Mouse (Mus musculus): ENCODE measurements at regions not wholly inside any gene's neighbourhood (a gene's known extent, or its start where the extent isn't known, plus 50 kb on each side); places are given as distances from the start of the nearest gene placed in this dataset.

GRCm38 (mm10) chr10:67742305-67742704 is 170.2 kb downstream of the Zfp365 start:
- DNase-seq: no peak
- intact Hi-C loops (cut with DNase I; ENCODE audit: low total_unique reads): no loop called here

GRCm38 (mm10) chr10:67739199-67739598 is 173.3 kb downstream of the Zfp365 start:
- no peak for DNase-seq
- intact Hi-C loops (cut with DNase I; ENCODE audit: low total_unique reads): no loop called here

DNA sequence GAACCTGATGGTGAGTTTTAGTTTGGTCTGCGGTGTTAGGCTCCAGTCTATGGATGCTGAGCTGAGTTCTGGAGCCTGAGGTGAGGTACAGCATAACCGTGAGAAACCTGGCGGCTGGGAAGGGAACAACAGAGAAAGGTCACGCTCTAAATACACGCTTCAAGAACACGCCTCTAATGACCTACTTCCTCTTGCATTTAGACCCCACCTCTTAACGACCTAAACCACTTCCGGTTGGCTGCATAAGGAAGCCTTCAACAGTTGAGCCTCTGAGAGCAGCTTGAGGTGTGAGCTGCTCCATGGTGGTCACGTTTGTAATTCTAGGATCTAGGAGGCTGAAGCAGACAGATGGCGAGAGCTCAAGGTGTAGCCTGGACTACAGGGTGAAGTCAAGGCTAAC is 175.8 kb downstream of the Zfp365 start:
- DNase-seq: no peak
- intact Hi-C loops (cut with DNase I; ENCODE audit: low total_unique reads): no loop called here

DNA sequence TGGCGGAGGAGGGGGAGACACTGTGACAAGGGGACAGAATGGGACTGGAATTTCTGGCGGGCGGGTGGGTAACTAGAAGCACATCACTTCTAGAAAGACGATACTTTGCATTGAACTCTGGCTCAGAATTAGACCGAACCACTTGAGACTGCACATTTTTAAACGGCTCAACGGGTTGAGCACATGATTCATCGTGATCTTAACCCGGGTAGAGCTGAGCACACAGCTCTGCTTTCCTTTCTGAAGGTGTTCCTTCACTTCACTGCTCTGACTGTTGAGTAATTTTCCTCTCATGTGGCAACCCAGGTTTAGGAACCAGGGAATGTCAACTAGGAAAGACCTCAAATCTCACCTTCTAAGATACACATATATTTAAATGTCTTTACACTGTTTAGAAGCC is 180.9 kb downstream of the Zfp365 start:
- intact Hi-C loops (cut with DNase I; ENCODE audit: low total_unique reads): no loop called here
- DNase-seq: no peak

DNA sequence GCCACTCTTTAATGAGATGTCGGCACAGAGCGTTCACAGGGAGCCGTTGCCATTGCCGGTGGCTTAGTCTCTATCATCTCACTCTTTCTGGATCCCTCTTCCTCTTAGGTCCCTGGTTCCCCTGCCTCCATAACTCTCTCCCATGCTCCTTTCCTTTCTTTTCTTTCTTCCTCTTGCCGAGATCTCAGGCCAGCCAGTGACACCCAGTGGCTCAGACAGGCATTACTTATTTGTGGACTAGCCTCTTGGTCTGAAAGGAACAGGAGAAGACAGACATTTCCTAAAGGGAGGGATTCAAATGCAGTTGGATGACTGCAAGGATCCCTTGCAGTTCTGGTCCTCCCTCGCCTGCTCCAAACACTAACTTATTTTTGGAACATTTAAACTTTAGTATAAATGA is 180.5 kb upstream of the Ado start:
- intact Hi-C loops (cut with DNase I; ENCODE audit: low total_unique reads): loop anchor here (5.0 to 10.0 kb wide), 2 partner anchors 192 to 404 kb away; partner anchors contain the start of gene Egr2
- DNase-seq: peak; percentile 58

DNA sequence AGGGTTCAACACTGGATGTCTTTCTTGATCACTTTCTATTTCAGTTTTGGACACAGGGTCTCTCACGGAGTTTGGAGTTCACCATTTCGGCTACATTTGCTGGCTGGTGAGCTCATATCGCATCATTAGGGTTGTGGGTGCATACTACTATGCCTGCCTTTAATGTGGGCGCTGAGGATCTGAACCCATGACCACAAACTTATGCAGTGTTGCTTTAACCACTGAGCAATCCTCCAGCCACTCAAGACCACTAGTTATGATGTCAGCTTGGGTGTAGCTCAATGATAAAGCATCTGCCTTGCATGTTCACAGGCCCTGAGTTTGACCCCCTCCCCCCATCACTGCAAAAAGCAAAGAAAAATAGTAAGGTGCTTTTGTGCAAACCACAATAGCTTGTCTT is 178.8 kb upstream of the Ado start:
- DNase-seq: no peak

DNA sequence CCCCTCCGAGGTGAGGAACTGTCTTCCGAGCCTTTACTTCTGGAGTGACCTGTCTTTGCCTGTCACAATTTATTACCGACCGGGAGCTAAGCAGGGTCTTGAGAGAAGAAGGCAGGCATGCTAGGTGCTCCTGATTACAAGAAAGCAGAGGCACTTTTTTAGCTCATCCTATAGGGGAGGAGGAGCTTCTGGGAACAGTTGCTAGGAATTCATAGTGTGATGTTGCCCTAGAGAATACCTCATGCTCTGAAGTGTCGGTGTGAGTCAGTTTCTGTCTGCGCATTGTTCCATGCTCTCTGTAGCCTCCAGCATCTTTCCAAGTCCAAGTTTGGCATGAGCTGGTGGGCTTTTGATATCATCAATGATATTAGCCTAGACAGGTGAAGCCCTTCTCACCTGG is 178.0 kb upstream of the Ado start:
- DNase-seq: no peak
- intact Hi-C loops (cut with DNase I; ENCODE audit: low total_unique reads): loop anchor here (5.0 to 10.0 kb wide), 2 partner anchors 189 to 402 kb away; partner anchors contain the start of gene Egr2

More for the DNA sequence above, 178.8 kb upstream of the Ado start:
- intact Hi-C loops (cut with DNase I; ENCODE audit: low total_unique reads): loop anchor here (5.0 to 10.0 kb wide), 2 partner anchors 190 to 403 kb away; partner anchors contain the start of gene Egr2

DNA sequence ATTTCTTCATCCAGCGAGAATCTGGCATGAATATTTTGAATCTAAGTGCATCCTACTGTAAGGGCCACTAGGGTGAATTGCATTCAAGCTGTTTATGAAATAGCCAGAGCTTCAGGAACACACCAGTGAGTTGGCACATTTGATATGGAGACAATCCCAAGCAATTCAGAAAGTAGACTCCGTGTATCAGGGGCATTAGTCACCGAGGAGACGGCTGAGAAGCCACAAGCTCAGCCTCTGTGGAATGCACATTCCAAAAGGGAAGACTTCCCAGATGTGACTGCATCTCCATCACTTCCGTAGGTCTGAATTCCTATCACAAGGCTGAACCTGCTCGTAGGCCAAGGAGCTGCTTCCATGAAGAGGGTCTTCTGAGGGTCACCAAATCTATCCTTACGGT is 177.6 kb upstream of the Ado start:
- intact Hi-C loops (cut with DNase I; ENCODE audit: low total_unique reads): loop anchor here (5.0 to 10.0 kb wide), 2 partner anchors 189 to 402 kb away; partner anchors contain the start of gene Egr2

GRCm38 (mm10) chr10:67721787-67722186 is 173.0 kb upstream of the Ado start:
- DNase-seq: no peak
- intact Hi-C loops (cut with DNase I; ENCODE audit: low total_unique reads): loop anchor here (10.0 kb wide), 1 partner anchor 397 kb away; no protein-coding TSS in a partner anchor

More for the DNA sequence above, 177.6 kb upstream of the Ado start:
- DNase-seq: no peak

- no peak for DNase-seq
These were observed 168.8 kb upstream of the Ado start for GRCm38 (mm10) chr10:67717506-67717905.

DNA sequence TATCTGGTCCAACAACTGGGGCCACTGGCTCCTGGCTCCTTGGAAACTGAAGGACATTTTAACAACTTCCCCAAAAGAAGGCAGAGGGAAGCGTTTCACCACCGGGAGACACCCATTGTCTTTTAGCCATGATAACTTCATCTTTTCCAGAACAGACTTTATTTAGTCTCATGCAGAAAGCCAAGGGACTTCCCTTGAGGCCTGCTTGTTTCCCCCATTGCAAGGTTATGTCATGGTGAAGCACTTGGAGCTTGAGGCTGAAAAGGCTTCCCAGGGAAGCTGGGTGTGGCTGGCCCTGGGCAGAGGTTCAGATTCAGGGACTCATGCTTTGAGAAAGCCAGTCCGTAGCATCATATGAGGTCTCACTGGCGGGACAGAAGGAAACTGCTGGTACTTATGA is 166.3 kb upstream of the Ado start:
- DNase-seq: peak; percentile 63
- intact Hi-C loops (cut with DNase I; ENCODE audit: low total_unique reads): no loop called here

More at GRCm38 (mm10) chr10:67717506-67717905, 168.8 kb upstream of the Ado start:
- intact Hi-C loops (cut with DNase I; ENCODE audit: low total_unique reads): no loop called here

DNA sequence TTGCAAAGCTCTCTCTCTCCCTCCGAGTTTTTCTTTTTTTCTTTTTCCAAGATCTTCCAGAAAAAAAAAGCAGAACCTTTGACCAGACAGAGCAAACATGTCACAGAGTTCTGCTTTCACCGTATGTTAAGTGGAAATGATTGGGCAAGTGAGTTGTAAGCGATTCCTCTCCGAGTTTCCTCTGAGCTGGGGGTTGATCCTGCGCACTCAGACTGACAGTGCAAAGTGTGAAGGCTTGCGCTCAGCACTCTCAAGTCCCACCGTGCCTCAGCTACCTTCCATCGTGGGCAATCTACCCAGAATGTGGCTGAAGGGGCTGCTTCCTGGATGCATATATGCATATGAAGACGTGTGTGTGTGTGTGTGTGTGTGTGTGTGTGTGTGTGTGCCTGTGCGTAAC is 164.3 kb upstream of the Ado start:
- intact Hi-C loops (cut with DNase I; ENCODE audit: low total_unique reads): no loop called here
- no peak for DNase-seq

- intact Hi-C loops (cut with DNase I; ENCODE audit: low total_unique reads): no loop called here
- DNase-seq: no peak
These were observed 163.9 kb upstream of the Ado start for GRCm38 (mm10) chr10:67712665-67713064.

DNA sequence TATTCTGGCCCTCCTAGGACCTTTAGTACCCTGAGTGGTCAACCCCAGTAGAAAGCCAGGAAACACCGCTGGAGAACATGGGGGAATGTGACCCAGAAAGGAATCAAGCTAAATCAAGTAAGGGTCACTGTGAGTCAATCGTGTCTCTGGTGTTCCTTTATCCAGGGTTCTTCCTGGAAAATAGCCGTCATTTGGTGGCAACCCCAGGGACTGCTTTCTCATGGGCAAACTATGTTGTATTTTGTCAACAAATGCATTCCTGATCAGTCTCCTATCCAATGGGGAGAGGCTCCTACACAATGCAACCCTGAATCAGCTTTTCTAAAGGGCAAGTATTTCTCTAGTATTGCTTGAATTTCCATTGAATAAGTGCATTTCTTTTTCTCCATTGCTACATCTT is 163.2 kb upstream of the Ado start:
- intact Hi-C loops (cut with DNase I; ENCODE audit: low total_unique reads): no loop called here
- DNase-seq: no peak

DNA sequence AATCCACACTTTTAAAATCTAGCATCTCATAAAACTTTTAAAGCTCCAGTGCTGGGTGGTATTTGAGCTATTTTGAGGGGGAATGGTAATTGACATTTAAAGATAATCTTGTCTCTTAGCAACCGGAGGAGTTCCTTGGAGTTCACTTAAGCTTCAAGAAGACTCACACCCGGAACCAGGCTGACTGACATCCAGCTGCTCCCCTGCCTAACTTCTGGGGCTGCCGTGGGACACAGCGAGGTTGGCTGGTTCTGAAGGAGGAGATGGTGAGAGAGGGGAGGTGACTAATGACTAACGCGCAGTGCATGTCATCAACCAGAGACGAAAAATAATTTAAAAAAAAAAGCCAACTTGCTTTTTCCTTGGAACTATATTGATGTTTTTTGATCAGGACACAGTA is 157.7 kb upstream of the Ado start:
- no peak for DNase-seq
- intact Hi-C loops (cut with DNase I; ENCODE audit: low total_unique reads): no loop called here

DNA sequence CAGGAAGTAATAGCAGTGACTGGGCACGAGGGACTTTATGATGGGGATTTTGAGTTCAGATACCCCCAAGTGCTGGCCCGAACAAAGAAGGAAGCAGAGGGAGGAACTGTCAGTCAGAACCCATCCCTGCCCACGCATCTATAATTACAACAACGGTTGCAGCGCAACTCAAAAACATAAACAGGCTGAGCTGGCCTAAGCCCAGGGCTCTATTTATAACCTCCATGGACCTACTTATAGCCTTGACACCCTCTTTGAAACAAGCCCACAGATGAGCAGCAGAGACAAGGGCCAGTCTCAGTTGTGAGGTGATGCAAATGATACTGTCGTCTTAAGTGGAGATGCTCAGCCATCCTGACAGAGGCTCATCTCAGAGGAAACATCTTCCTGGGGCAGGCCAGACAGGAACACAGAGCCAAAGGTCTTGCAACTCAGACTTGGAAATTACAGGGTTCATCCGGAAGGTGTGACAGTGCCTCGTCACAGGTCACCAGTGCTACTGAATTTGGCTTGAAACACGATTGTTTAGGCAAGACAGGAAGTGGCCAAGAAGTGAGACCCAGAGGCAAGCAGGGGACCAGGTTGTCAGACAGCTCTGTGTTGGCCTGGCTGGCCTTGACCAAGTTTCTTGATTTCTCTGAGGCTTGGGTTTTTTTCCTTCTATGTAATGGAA is 154.2 kb upstream of the Ado start:
- intact Hi-C loops (cut with DNase I; ENCODE audit: low total_unique reads): no loop called here
- DNase-seq: peak; percentile 14

DNA sequence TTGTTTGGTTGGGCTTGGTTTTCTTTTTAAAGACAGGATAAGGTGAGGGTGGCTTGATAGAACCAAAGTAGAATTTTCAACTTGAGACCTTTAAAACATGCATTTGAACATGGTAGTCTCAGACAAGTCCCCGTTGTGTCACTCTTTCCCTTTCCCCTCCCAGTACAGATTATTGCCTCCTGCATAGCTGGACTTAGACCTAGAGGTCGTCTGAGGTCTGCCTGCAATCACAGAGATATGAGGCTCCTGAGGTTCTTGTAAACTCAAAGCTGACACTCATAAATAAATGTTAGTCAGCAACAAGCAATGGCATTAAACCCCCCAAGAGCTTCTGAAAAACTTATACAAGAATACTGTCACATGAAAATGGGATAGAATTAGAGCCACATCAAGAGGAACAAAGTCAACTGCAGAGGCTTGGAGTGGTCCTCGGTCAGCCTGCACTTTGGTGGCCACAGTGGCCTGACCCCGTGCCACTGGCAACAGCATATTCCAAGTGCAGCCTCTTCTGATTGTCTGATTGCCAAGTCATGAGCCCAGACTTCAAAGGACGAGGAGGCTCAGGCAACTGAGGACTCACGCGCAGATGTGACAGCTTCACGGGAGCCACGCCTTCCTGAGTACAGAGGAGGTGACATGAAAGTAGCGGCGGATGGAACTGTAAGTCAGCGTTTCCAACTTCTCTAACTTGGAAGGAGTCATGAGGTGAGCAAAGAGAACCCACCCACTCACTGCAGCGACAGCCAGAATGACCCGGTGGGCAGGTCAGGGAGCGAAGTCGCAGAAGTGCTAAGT is 148.8 kb upstream of the Ado start:
- intact Hi-C loops (cut with DNase I; ENCODE audit: low total_unique reads): no loop called here
- DNase-seq: no peak

DNA sequence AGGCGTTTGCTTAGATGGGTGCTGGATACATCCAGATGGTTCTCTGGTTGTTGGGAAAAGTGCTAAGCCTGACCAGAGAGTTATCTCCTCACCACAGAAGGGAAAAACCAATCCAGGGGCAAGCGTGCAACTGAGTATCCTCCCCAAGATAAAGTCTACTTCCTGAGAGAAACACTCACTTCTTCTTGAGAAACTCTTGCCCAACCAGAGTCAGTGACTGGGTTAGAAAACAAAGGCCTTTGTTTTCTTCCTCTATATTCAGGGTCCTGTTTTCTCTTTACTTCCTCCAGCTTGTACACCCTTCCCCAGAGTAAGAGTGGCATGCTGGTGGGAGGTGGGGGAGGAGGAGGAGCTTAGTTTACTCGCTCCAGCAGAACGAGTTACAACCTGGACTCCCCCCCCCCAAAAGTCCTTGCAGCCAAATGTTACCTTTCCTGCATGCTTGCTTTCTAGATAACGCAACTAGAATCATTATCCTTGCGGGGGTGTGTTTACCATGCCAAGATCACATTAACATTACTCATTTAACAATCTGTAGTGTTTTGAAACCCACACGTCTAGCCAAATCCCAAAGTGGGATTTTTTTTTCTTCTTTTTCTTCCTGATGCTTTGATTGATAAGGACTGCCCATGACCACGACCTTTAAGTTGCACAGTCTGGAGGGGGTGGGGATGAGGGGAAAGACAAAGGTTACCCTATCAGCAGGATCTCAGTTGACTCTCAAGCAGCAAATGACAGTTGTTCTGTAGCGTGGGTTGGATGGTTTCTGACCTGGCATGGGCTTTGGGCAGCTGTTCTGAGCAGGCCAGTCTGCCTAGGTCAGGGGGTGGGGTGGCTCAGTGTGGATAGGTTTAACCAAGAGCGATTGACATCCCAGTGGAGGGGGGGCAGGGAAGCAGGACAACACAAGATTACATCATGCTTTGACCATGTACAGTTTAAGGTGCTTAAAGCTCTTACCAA is 147.4 kb upstream of the Ado start:
- intact Hi-C loops (cut with DNase I; ENCODE audit: low total_unique reads): no loop called here
- peak; percentile 19 for DNase-seq

- intact Hi-C loops (cut with DNase I; ENCODE audit: low total_unique reads): no loop called here
- no peak for DNase-seq
These were observed 146.0 kb upstream of the Ado start for GRCm38 (mm10) chr10:67694751-67695150.

- intact Hi-C loops (cut with DNase I; ENCODE audit: low total_unique reads): no loop called here
- DNase-seq: no peak
These were observed 144.8 kb upstream of the Ado start for GRCm38 (mm10) chr10:67693586-67693985.

Data from gastrocnemius, postnatal 14 days (tissue).